Mouse (Mus musculus): Measurements from ENCODE around the gene A630076J17Rik. TPM values are rescaled to one million over a fixed set of nuclear protein-coding genes. Genes with fewer than 3 reads are reported as not detected.

The A630076J17Rik gene
- polyA plus RNA-seq, 1 experiment from 2014 or later, result not detected

DNA sequence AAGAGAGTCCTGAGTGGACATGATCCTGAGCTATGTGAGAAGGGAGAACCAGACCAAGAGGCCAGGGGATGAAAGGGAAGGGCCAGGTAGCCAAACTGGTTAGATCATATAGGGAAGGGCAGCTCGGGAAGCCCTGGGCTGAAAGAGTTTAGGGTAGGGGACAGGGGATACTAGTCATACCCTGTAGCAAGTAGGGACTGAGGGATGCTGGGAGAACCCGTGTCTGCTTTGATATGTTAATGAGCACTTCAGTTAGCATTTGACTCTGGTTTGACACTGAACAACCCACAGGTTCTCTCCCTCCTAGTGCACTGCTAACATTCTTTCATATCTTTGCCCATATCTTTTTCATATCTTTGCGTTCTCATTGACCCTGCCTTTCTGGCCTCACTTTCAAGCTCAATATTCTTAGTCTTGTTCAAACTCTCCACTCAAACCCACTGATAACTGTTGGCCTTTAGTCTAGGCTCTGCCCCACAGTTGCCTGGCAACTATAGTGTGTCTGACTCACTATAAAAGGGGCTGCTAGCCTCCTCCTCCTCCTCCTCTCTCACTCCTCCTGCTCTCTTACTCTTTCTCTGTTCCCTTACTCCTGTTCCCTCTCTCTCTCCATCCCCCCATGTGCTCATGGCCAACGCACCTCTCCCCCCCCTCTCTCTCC, 23.8 kb upstream of the A630076J17Rik start:
- ATAC-seq (replicated peaks; ENCODE audit: low FRiP score), result no peak
- Histone ChIP-seq H3K27me3 (peaks cover 5% of the 10 kb centered on the region; the same call in 1 of the 2 replicates), H3K9ac (no peak overlapping the region), H3K4me2 (no peak overlapping the region), H3K36me3 (no peaks in the 10 kb centered on the region), H3K4me3 (replicated peaks) (no peak overlapping the region), H3K4me1 (peaks cover 9% of the 10 kb centered on the region; the same call in 1 of the 2 replicates), H3K27ac (no peak overlapping the region), H3K9me3 (replicated peaks) (no peaks in the 10 kb centered on the region)
- 45% methylated on average over 4 of the region's 4 CpGs for WGBS

GRCm38 (mm10) chr3:107207625-107208253, 22.7 kb upstream of the A630076J17Rik start:
- no peak overlapping the region for H3K4me3 ChIP-seq (replicated peaks)
- no peaks in the 10 kb centered on the region for H3K9me3 ChIP-seq (replicated peaks)
- H3K27me3 ChIP-seq, result peaks cover 5% of the 10 kb centered on the region; the same call in 1 of the 2 replicates
- no peak overlapping the region for H3K4me2 ChIP-seq
- ATAC-seq (replicated peaks; ENCODE audit: low FRiP score), result 0 out of 2 replicates have a peak, but pooled peaks have one; percentile 34
- peaks cover 9% of the 10 kb centered on the region; the same call in 1 of the 2 replicates for H3K4me1 ChIP-seq
- 65% methylated on average over 7 of the region's 7 CpGs for WGBS
- no peak overlapping the region for H3K27ac ChIP-seq
- no peaks in the 10 kb centered on the region for H3K36me3 ChIP-seq
- no peak overlapping the region for H3K9ac ChIP-seq

DNA sequence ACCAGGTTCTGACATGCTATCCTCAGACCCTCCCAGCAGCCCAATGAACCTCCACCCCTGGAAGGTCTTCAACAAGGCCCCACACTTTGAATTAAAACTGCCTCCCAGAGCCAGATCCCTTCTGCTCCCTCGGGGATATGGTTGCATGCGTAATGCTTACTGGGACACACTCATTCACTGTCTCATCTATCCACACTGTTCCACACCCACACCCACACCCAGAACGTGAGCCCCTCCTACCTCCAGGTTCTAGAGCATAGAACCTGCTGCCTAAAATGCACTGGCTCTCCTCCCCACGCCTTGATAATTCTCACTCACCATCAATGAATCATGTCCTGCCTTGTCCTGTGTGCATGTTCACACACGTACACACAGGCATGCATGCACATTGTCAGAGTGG, 15.8 kb upstream of the A630076J17Rik start:
- 87% methylated on average over 5 of the region's 5 CpGs for WGBS
- Histone ChIP-seq H3K9me3 (replicated peaks) (no peaks in the 10 kb centered on the region), H3K9ac (no peak overlapping the region), H3K36me3 (no peaks in the 10 kb centered on the region), H3K27me3 (no peaks in the 10 kb centered on the region), H3K4me2 (no peak overlapping the region), H3K4me1 (no peaks in the 10 kb centered on the region), H3K4me3 (replicated peaks) (no peak overlapping the region), H3K27ac (no peak overlapping the region)
- ATAC-seq (replicated peaks; ENCODE audit: low FRiP score), result no peak

- no peak for ATAC-seq (replicated peaks; ENCODE audit: low FRiP score)
- Histone ChIP-seq H3K4me2 (no peak overlapping the region), H3K36me3 (no peaks in the 10 kb centered on the region), H3K27ac (no peak overlapping the region), H3K9me3 (replicated peaks) (no peaks in the 10 kb centered on the region), H3K4me3 (replicated peaks) (no peak overlapping the region), H3K4me1 (no peaks in the 10 kb centered on the region), H3K9ac (no peak overlapping the region), H3K27me3 (no peaks in the 10 kb centered on the region)
- WGBS, result 60% methylated on average over 8 of the region's 8 CpGs
These were observed 13.9 kb upstream of the A630076J17Rik start for GRCm38 (mm10) chr3:107216400-107217100.

GRCm38 (mm10) chr3:107217101-107217480, 13.3 kb upstream of the A630076J17Rik start:
- no peak overlapping the region for H3K4me3 ChIP-seq (replicated peaks)
- H3K27ac ChIP-seq, result no peak overlapping the region
- H3K4me1 ChIP-seq, result no peaks in the 10 kb centered on the region
- 84% methylated on average over 3 of the region's 3 CpGs for WGBS
- no peak overlapping the region for H3K9ac ChIP-seq
- H3K27me3 ChIP-seq, result no peaks in the 10 kb centered on the region
- H3K4me2 ChIP-seq, result no peak overlapping the region
- no peaks in the 10 kb centered on the region for H3K36me3 ChIP-seq
- no peaks in the 10 kb centered on the region for H3K9me3 ChIP-seq (replicated peaks)
- ATAC-seq (replicated peaks; ENCODE audit: low FRiP score), result no peak

GRCm38 (mm10) chr3:107218572-107218971, 11.8 kb upstream of the A630076J17Rik start:
- Histone ChIP-seq H3K4me2 (no peak overlapping the region), H3K9ac (no peak overlapping the region), H3K9me3 (replicated peaks) (no peaks in the 10 kb centered on the region), H3K36me3 (no peaks in the 10 kb centered on the region), H3K4me3 (replicated peaks) (no peak overlapping the region), H3K27ac (no peak overlapping the region), H3K27me3 (no peaks in the 10 kb centered on the region), H3K4me1 (no peaks in the 10 kb centered on the region)
- 91% methylated on average over 7 of the region's 7 CpGs for WGBS
- no peak for ATAC-seq (replicated peaks; ENCODE audit: low FRiP score)

DNA sequence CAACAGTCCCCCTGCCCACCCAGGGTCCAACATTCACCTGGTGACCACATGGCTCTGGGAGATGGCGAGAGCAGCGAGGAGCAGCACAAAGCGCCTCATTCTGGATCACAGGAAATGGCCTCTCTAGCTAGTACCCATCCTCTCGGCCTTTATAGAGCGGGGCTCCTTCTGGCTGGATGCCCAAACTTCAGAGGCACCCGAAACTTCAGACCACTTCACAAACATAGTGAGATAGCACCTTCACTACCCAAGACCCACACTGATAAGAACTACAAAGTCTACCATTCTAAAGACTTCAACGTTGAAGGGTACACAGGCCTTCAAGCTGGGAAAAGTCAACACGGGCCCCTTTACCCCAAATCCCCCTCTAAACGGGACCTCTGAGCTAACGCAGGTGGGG, 8.8 kb upstream of the A630076J17Rik start, which contains the start of gene Cym:
TSS of gene Cym (minus strand) at position 125 of the 400 bp plus-strand sequence.
- no peak within 1 kb of the TSS for H3K9ac ChIP-seq
- H3K4me3 ChIP-seq (replicated peaks), result no peak within 1 kb of the TSS

GRCm38 (mm10) chr3:107223230-107223629, 7.2 kb upstream of the A630076J17Rik start:
- no peak overlapping the region for H3K9ac ChIP-seq
- ATAC-seq (replicated peaks; ENCODE audit: low FRiP score), result no peak
- H3K36me3 ChIP-seq, result no peaks in the 10 kb centered on the region
- H3K4me1 ChIP-seq, result no peaks in the 10 kb centered on the region
- H3K4me3 ChIP-seq (replicated peaks), result no peak overlapping the region
- no peak overlapping the region for H3K27ac ChIP-seq
- no peak overlapping the region for H3K4me2 ChIP-seq
- no peaks in the 10 kb centered on the region for H3K27me3 ChIP-seq
- H3K9me3 ChIP-seq (replicated peaks), result no peaks in the 10 kb centered on the region
- 59% methylated on average over 1 of the region's 1 CpGs for WGBS

More for the DNA sequence above, 8.8 kb upstream of the A630076J17Rik start, which contains the start of gene Cym:
- no peak for ATAC-seq (replicated peaks; ENCODE audit: low FRiP score)
- no peaks in the 10 kb centered on the region for H3K9me3 ChIP-seq (replicated peaks)
- H3K4me2 ChIP-seq, result no peak within 1 kb of the TSS
- H3K36me3 ChIP-seq, result no peaks in the 10 kb centered on the region
- H3K27ac ChIP-seq, result no peak within 1 kb of the TSS
- WGBS, result 89% methylated on average over 10 of the region's 10 CpGs
- H3K4me1 ChIP-seq, result no peaks in the 10 kb centered on the region
- H3K27me3 ChIP-seq, result no peaks in the 10 kb centered on the region

DNA sequence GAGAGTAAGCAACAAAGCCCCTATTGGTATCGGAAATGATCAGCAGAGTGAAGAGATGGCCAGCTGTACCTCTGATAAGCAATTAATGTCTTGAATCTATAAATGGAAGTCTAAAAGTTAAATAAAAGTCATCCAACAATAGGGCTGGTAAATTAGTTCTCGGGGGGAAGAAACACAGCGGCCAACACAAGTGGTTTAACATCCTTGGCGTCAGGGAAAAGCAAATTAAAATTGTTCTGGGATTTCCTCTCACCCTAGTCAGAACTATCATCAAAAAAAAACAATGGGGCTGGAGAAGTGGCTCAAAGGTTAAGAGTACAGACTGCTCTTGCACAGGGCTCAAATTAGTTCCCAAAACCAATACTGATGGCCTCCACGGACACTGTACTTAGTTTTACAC, 4.6 kb upstream of the A630076J17Rik start:
- Histone ChIP-seq H3K4me1 (0 out of 2 replicates have a peak, but pooled peaks cover 6% of the 10 kb centered on the region), H3K9ac (no peak overlapping the region), H3K36me3 (no peaks in the 10 kb centered on the region), H3K9me3 (replicated peaks) (no peaks in the 10 kb centered on the region), H3K27ac (no peak overlapping the region), H3K4me3 (replicated peaks) (no peak overlapping the region), H3K4me2 (no peak overlapping the region), H3K27me3 (no peaks in the 10 kb centered on the region)
- no peak for ATAC-seq (replicated peaks; ENCODE audit: low FRiP score)
- 82% methylated on average over 5 of the region's 5 CpGs for WGBS

DNA sequence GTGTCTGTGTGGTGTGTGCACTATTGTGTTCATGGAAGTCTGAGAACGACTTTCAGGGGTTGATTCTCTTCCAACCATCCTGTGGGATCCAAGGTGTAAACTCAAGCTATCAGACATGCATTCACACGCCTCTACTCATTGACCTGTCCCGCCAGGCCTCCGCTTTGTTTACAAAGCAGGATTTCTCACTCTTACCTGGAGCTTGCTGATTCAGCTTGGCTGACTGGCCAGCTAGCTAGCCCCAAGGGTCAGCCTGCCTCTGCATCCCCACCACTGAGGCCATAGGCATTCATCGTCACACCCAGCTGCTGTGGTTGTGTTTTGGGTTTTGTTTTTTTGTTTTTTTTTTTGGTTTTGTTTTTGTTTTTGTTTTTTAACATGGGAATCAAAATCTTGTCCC, 1.2 kb upstream of the A630076J17Rik start:
- Histone ChIP-seq H3K4me1 (0 out of 2 replicates have a peak, but pooled peaks cover 9% of the 10 kb centered on the region), H3K4me2 (no peak overlapping the region), H3K4me3 (replicated peaks) (no peak overlapping the region), H3K36me3 (no peaks in the 10 kb centered on the region), H3K9ac (no peak overlapping the region), H3K9me3 (replicated peaks) (no peaks in the 10 kb centered on the region), H3K27ac (no peak overlapping the region), H3K27me3 (0 out of 2 replicates have a peak, but pooled peaks cover 9% of the 10 kb centered on the region)
- no peak for ATAC-seq (replicated peaks; ENCODE audit: low FRiP score)
- 81% methylated on average over 5 of the region's 5 CpGs for WGBS

GRCm38 (mm10) chr3:107229822-107230221, 592 bp upstream of the A630076J17Rik start:
- WGBS, result 50% methylated on average over 5 of the region's 5 CpGs
- H3K9me3 ChIP-seq (replicated peaks), result no peaks in the 10 kb centered on the region
- no peak overlapping the region for H3K4me3 ChIP-seq (replicated peaks)
- 0 out of 2 replicates have a peak, but pooled peaks cover 9% of the 10 kb centered on the region for H3K4me1 ChIP-seq
- H3K27me3 ChIP-seq, result 0 out of 2 replicates have a peak, but pooled peaks cover 9% of the 10 kb centered on the region
- H3K9ac ChIP-seq, result no peak overlapping the region
- no peak overlapping the region for H3K4me2 ChIP-seq
- H3K27ac ChIP-seq, result no peak overlapping the region
- H3K36me3 ChIP-seq, result no peaks in the 10 kb centered on the region
- ATAC-seq (replicated peaks; ENCODE audit: low FRiP score), result 0 out of 2 replicates have a peak, but pooled peaks have one; percentile 36

DNA sequence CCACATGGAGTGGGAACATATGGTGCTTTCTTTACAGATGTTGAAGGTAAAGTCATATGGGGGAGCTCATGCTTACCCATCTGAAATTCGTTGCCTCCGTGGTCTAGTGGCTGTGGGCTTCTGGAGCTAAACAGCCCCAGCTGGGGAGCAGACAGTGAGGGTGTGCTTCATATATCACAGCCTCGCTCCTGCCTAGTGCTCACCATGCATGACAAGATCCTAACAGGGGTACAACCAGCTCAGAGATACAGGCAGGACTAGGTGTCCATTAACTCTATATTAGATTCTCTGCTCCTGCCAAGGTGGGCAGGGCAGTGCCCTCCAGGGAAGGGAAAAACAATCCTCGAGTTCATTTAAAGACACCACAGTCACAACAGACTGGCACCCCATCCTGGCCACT, 788 bp downstream of the A630076J17Rik start:
- no peak overlapping the region for H3K4me2 ChIP-seq
- H3K4me3 ChIP-seq (replicated peaks), result no peak overlapping the region
- ATAC-seq (replicated peaks; ENCODE audit: low FRiP score), result peak; percentile 63
- H3K36me3 ChIP-seq, result no peaks in the 10 kb centered on the region
- H3K9me3 ChIP-seq (replicated peaks), result no peaks in the 10 kb centered on the region
- 0 out of 2 replicates have a peak, but pooled peaks cover 9% of the 10 kb centered on the region for H3K4me1 ChIP-seq
- no peak overlapping the region for H3K9ac ChIP-seq
- 33% methylated on average over 4 of the region's 4 CpGs for WGBS
- 0 out of 2 replicates have a peak, but pooled peaks cover 9% of the 10 kb centered on the region for H3K27me3 ChIP-seq
- H3K27ac ChIP-seq, result no peak overlapping the region
